Mouse (Mus musculus): ENCODE data around the gene Mapk8ip1. TPM values are rescaled to one million over a fixed set of nuclear protein-coding genes. Genes with fewer than 3 reads are reported as not detected.

Gene Mapk8ip1
- total RNA-seq, 2 experiments from 2014 or later: not detected

GRCm38 (mm10) chr2:92377320-92377719 lies 23.7 kb downstream of the Mapk8ip1 start:
- ATAC-seq (replicated peaks; ENCODE audit: low FRiP score, low TSS enrichment, poor library complexity, severe bottlenecking): no peak

GRCm38 (mm10) chr2:92376300-92376699 lies 24.8 kb downstream of the Mapk8ip1 start:
- 0 out of 2 replicates have a peak, but pooled peaks have one; percentile 8 for ATAC-seq (replicated peaks; ENCODE audit: low FRiP score, low TSS enrichment, poor library complexity, severe bottlenecking)

- no peak for ATAC-seq (replicated peaks; ENCODE audit: low FRiP score, low TSS enrichment, poor library complexity, severe bottlenecking)
These were observed 25.3 kb downstream of the Mapk8ip1 start for GRCm38 (mm10) chr2:92375788-92376187.

GRCm38 (mm10) chr2:92375099-92375623 lies 25.9 kb downstream of the Mapk8ip1 start:
- peak; percentile 92 for ATAC-seq (replicated peaks; ENCODE audit: low FRiP score, low TSS enrichment, poor library complexity, severe bottlenecking)

- peak; percentile 67 for ATAC-seq (replicated peaks; ENCODE audit: low FRiP score, low TSS enrichment, poor library complexity, severe bottlenecking)
These were observed 26.5 kb downstream of the Mapk8ip1 start, which contains the start of the genes Pex16 and Large2 for GRCm38 (mm10) chr2:92374514-92374913. Pex16 (plus strand) TSS chr2:92374676. Large2 (minus strand) TSS chr2:92374869.

GRCm38 (mm10) chr2:92373437-92373813 lies 27.6 kb downstream of the Mapk8ip1 start:
- no peak for ATAC-seq (replicated peaks; ENCODE audit: low FRiP score, low TSS enrichment, poor library complexity, severe bottlenecking)

- no peak for ATAC-seq (replicated peaks; ENCODE audit: low FRiP score, low TSS enrichment, poor library complexity, severe bottlenecking)
These were observed 28.2 kb downstream of the Mapk8ip1 start for GRCm38 (mm10) chr2:92372767-92373436.

GRCm38 (mm10) chr2:92371971-92372690 lies 28.9 kb downstream of the Mapk8ip1 start:
- no peak for ATAC-seq (replicated peaks; ENCODE audit: low FRiP score, low TSS enrichment, poor library complexity, severe bottlenecking)

- ATAC-seq (replicated peaks; ENCODE audit: low FRiP score, low TSS enrichment, poor library complexity, severe bottlenecking): no peak
These were observed 29.9 kb downstream of the Mapk8ip1 start for GRCm38 (mm10) chr2:92370821-92371805.

- ATAC-seq (replicated peaks; ENCODE audit: low FRiP score, low TSS enrichment, poor library complexity, severe bottlenecking): no peak
These were observed 30.7 kb downstream of the Mapk8ip1 start for GRCm38 (mm10) chr2:92370375-92370774.

- ATAC-seq (replicated peaks; ENCODE audit: low FRiP score, low TSS enrichment, poor library complexity, severe bottlenecking): no peak
These were observed 33.6 kb downstream of the Mapk8ip1 start for GRCm38 (mm10) chr2:92367383-92368029.

GRCm38 (mm10) chr2:92365568-92365967 lies 35.5 kb downstream of the Mapk8ip1 start:
- no peak for ATAC-seq (replicated peaks; ENCODE audit: low FRiP score, low TSS enrichment, poor library complexity, severe bottlenecking)

- no peak for ATAC-seq (replicated peaks; ENCODE audit: low FRiP score, low TSS enrichment, poor library complexity, severe bottlenecking)
These were observed 37.0 kb downstream of the Mapk8ip1 start for GRCm38 (mm10) chr2:92364086-92364485.

- ATAC-seq (replicated peaks; ENCODE audit: low FRiP score, low TSS enrichment, poor library complexity, severe bottlenecking): no peak
These were observed 38.4 kb downstream of the Mapk8ip1 start for GRCm38 (mm10) chr2:92362571-92363228.

- ATAC-seq (replicated peaks; ENCODE audit: low FRiP score, low TSS enrichment, poor library complexity, severe bottlenecking): no peak
These were observed 39.3 kb downstream of the Mapk8ip1 start for GRCm38 (mm10) chr2:92361795-92362194.

GRCm38 (mm10) chr2:92360893-92361292 lies 40.2 kb downstream of the Mapk8ip1 start:
- ATAC-seq (replicated peaks; ENCODE audit: low FRiP score, low TSS enrichment, poor library complexity, severe bottlenecking): peak; percentile 65; the same call in 1 of the 2 replicates

- no peak for ATAC-seq (replicated peaks; ENCODE audit: low FRiP score, low TSS enrichment, poor library complexity, severe bottlenecking)
These were observed 40.8 kb downstream of the Mapk8ip1 start for GRCm38 (mm10) chr2:92360186-92360823.

- ATAC-seq (replicated peaks; ENCODE audit: low FRiP score, low TSS enrichment, poor library complexity, severe bottlenecking): no peak
These were observed 41.8 kb downstream of the Mapk8ip1 start for GRCm38 (mm10) chr2:92359301-92359700.

Data from megakaryocyte-erythroid progenitor cell, adult 5-6 weeks (primary cell).